9 mouse cellular contexts compared by ENCODE assay signal in genomic region chr10:77464181-77464936, GRCm38 (mm10). TPM values are rescaled to one million over a fixed set of nuclear protein-coding genes. Genes with fewer than 3 reads are reported as not detected.
DNase-seq lines count a peak whose midpoint lies in the region; ATAC-seq and TF ChIP-seq lines count a peak whose summit lies in the region.
"Had no signal": no experiment of that assay in that cellular context is flagged by ENCODE, and none has a peak within 500 bp of the region (broad histone marks: within the 10 kb centered on the region; RNA-seq: fewer than 3 reads in every experiment).

No protein-coding gene starts in this region.

- ATAC-seq in liver, embryonic 11.5 days (replicated peaks; ENCODE audit: low FRiP score), result no peak
- peak; percentile 62 for ATAC-seq in intestine, postnatal 0 days
- peak; percentile 46; the same call in 1 of the 2 replicates for ATAC-seq in neural tube, embryonic 14.5 days (ENCODE audit: low read depth)

- no peaks in the 10 kb centered on the region; the same call in 1 of the 2 replicates for H3K4me1 ChIP-seq in liver, embryonic 11.5 days (replicated peaks; ENCODE audit: control insufficient read depth, insufficient read depth, low read length)
- no peaks in the 10 kb centered on the region for H3K4me1 ChIP-seq in intestine, postnatal 0 days (replicated peaks; ENCODE audit: control insufficient read depth, insufficient read depth, low read length)
- no peaks in the 10 kb centered on the region for H3K4me1 ChIP-seq in neural tube, embryonic 14.5 days (ENCODE audit: control insufficient read depth, insufficient read depth, low read length)
- H3K4me1 ChIP-seq: liver, embryonic 15.5 days had no signal

- no peak for TF ChIP-seq CTCF in intestine, postnatal 0 days (IDR thresholded peaks at IDR 0.05; ENCODE audit: low read depth)

- no peaks in the 10 kb centered on the region for H3K27me3 ChIP-seq in liver, embryonic 11.5 days (replicated peaks; ENCODE audit: control insufficient read depth, insufficient read depth, low read length)
- H3K27me3 ChIP-seq in intestine, postnatal 0 days (replicated peaks; ENCODE audit: control insufficient read depth, insufficient read depth, low read length), result no peaks in the 10 kb centered on the region
- H3K27me3 ChIP-seq in neural tube, embryonic 14.5 days (ENCODE audit: control insufficient read depth, insufficient read depth, low read length), result no peaks in the 10 kb centered on the region
- H3K27me3 ChIP-seq: liver, embryonic 15.5 days had no signal

- no peak overlapping the region for H3K4me3 ChIP-seq in liver, embryonic 11.5 days (ENCODE audit: low read depth, low read length)
- no peak overlapping the region for H3K4me3 ChIP-seq in intestine, postnatal 0 days (ENCODE audit: low read depth, low read length)
- no peak overlapping the region for H3K4me3 ChIP-seq in neural tube, embryonic 14.5 days (ENCODE audit: low read depth, low read length)
- H3K4me3 ChIP-seq: liver, embryonic 15.5 days had no signal

- no peaks in the 10 kb centered on the region for H3K9me3 ChIP-seq in liver, embryonic 11.5 days (ENCODE audit: control insufficient read depth, low read length)
- no peaks in the 10 kb centered on the region for H3K9me3 ChIP-seq in intestine, postnatal 0 days (ENCODE audit: control insufficient read depth)
- H3K9me3 ChIP-seq in neural tube, embryonic 14.5 days (ENCODE audit: control insufficient read depth, low read length), result no peaks in the 10 kb centered on the region
- H3K9me3 ChIP-seq: liver, embryonic 15.5 days had no signal

- H3K27ac ChIP-seq in liver, embryonic 11.5 days (ENCODE audit: low read depth, low read length), result no peak overlapping the region; the same call in 1 of the 2 replicates
- no peak overlapping the region for H3K27ac ChIP-seq in intestine, postnatal 0 days (ENCODE audit: low read depth, low read length)
- no peak overlapping the region for H3K27ac ChIP-seq in neural tube, embryonic 14.5 days (ENCODE audit: low read depth, low read length)
- H3K27ac ChIP-seq: liver, embryonic 15.5 days had no signal

- WGBS in liver, embryonic 11.5 days, result 71% methylated on average over 10 of the region's 10 CpGs
- 46% methylated on average over 10 of the region's 10 CpGs for WGBS in intestine, postnatal 0 days
- 54% methylated on average over 10 of the region's 10 CpGs for WGBS in neural tube, embryonic 14.5 days

- H3K9ac ChIP-seq in liver, embryonic 11.5 days (ENCODE audit: low read depth, low read length), result no peak overlapping the region
- H3K9ac ChIP-seq in intestine, postnatal 0 days (ENCODE audit: low read depth, low read length), result no peak overlapping the region
- no peak overlapping the region for H3K9ac ChIP-seq in neural tube, embryonic 14.5 days (replicated peaks; ENCODE audit: low read depth, low read length)
- H3K9ac ChIP-seq: liver, embryonic 15.5 days had no signal

- no peaks in the 10 kb centered on the region for H3K36me3 ChIP-seq in liver, embryonic 11.5 days (ENCODE audit: control insufficient read depth, insufficient read depth, low read length)
- no peaks in the 10 kb centered on the region for H3K36me3 ChIP-seq in intestine, postnatal 0 days (ENCODE audit: control insufficient read depth, insufficient read depth)
- H3K36me3 ChIP-seq in neural tube, embryonic 14.5 days (ENCODE audit: control insufficient read depth, insufficient read depth, low read length), result no peaks in the 10 kb centered on the region
- H3K36me3 ChIP-seq: liver, embryonic 15.5 days had no signal

- no peak overlapping the region for H3K4me2 ChIP-seq in liver, embryonic 11.5 days
- no peak overlapping the region for H3K4me2 ChIP-seq in intestine, postnatal 0 days (replicated peaks; ENCODE audit: low read depth)
- no peak overlapping the region for H3K4me2 ChIP-seq in neural tube, embryonic 14.5 days (ENCODE audit: low read depth, low read length)
- H3K4me2 ChIP-seq: liver, embryonic 15.5 days had no signal

- DNase-seq in liver, result peak; percentile 53
- DNase-seq in liver, embryonic 11.5 days (ENCODE audit: low spot score), result no peak
- peak; percentile 52 for DNase-seq in ZHBTc4 (ENCODE audit: low read depth, low spot score)
- peak; percentile 79 for DNase-seq in cerebellum, adult 9-11 months
- no peak for DNase-seq in layer of hippocampus, postnatal 25 days (ENCODE audit: extremely low spot score in 1 of 2, low spot score in 1 of 2)
- DNase-seq in layer of hippocampus, postnatal 14 days (ENCODE audit: low spot score in 2 of 2), result no peak

RNA-seq across cellular contexts. Expression of gene Adarb1, which starts 46.3 kb away (rescaled TPM):
- polyA plus RNA-seq in liver, embryonic 11.5 days (2014; fragmentation: Nextera tagmentation; extraction: Ambion mirVana), result 3.5 and 4.5 TPM in 2 replicates
- polyA plus RNA-seq in intestine, postnatal 0 days (2015; fragmentation: Nextera tagmentation; extraction: Ambion mirVana), result 1.4 and 1.5 TPM in 2 replicates
- polyA plus RNA-seq in neural tube, embryonic 14.5 days (2014; fragmentation: Nextera tagmentation; extraction: Ambion mirVana), result 15.5 and 19.5 TPM in 2 replicates
- 100 to 1,000 TPM; 103 to 104 TPM for total RNA-seq in layer of hippocampus, postnatal 25 days (2021)
- 100 to 1,000 TPM in 1 of 2 experiments, 10 to 100 TPM in 1; 94.7 to 110 TPM for total RNA-seq in layer of hippocampus, postnatal 14 days (2021)

RNA-seq across cellular contexts. Expression of gene Fam207a, which starts 51.2 kb away (rescaled TPM):
- 42.6 and 47.4 TPM in 2 replicates for polyA plus RNA-seq in liver, embryonic 11.5 days (2014; fragmentation: Nextera tagmentation; extraction: Ambion mirVana)
- 37.9 and 38.2 TPM in 2 replicates for polyA plus RNA-seq in intestine, postnatal 0 days (2015; fragmentation: Nextera tagmentation; extraction: Ambion mirVana)
- polyA plus RNA-seq in neural tube, embryonic 14.5 days (2014; fragmentation: Nextera tagmentation; extraction: Ambion mirVana), result 39.8 and 46.5 TPM in 2 replicates
- total RNA-seq in layer of hippocampus, postnatal 25 days (2021), result 10 to 100 TPM; 32.8 to 33.1 TPM
- 10 to 100 TPM; 32.3 to 34.9 TPM for total RNA-seq in layer of hippocampus, postnatal 14 days (2021)

Comparison
In these comparisons a context has a peak if more than half of its experiments do, and no peak if none do; other contexts are left out.
1. DNase-seq: peak in liver (single experiment), ZHBTc4 (single experiment) and cerebellum, adult 9-11 months (single experiment); none in liver, embryonic 11.5 days (single experiment), layer of hippocampus, postnatal 25 days (0 of 2) and layer of hippocampus, postnatal 14 days (0 of 2).